Mouse (Mus musculus) embryo, embryonic 11 days (tissue): Measurements from ENCODE around the gene 4930415O20Rik.
A peak's percentile ranks its signal among the peaks of the same experiment; 100 is the strongest.

ENCODE experiments used
- DNase-seq: peaks from one replicate; pipeline ENCODE4 v3.0.0-alpha.2; 2015

The 4930415O20Rik gene

DNA sequence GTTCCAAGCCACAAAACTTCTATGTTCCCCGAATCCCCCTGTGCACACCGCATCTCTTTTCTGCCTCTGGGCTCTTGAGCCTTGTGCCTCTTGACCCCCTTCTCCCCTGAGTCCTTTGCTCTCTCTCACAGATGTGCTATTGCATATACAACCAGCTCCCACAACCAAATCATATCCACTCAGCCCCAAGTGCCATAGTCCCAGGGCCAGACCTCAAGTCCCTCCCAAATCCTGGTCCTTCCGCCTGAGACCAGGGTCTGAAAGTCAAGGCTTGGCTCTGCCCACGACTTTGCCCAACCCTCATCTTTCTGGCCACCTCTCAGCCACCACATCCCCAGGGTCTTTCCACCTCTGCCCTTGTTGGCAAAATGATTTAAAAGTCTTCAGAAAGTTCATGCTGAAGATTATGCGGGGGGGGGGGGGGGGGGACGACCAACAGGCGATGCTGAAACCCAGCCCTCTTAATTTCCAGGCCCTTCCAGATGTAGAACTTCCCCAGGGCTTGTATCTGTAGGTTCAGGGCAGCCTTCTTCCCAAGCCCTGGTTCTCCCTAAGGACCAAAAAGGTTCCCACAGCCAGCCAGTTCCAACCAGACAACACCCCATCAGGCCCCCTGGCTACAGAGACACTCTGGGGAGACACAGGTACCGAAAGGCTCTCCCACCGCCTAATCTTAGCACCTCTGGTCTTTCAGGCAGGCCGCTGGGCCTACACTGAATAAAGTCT, 37.4 kb downstream of the 4930415O20Rik start:
- no peak for DNase-seq

DNA sequence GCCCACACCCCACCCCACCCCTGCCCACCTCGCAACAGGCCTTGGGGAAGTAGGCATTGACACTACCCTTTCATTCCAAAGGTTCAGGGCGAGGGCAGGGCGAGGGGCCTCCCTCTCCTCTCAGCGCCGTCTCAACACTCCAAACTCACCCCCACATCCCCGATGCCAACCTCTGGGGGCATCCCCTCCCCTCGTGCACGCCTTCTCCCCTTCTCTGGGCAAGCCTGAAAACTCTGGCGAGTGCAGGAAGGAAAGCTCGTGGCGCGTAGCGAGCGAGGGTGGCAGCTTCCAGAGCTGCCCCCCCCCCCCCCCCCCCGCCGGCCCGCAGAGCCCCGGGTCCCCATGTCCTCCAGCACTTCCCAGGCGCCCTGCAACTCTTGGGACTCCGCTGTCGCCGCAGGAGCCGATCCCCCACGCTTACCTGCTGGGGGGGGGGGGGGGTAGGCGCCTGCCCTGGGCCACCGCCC, 38.0 kb downstream of the 4930415O20Rik start:
- peak; percentile 61 for DNase-seq

DNA sequence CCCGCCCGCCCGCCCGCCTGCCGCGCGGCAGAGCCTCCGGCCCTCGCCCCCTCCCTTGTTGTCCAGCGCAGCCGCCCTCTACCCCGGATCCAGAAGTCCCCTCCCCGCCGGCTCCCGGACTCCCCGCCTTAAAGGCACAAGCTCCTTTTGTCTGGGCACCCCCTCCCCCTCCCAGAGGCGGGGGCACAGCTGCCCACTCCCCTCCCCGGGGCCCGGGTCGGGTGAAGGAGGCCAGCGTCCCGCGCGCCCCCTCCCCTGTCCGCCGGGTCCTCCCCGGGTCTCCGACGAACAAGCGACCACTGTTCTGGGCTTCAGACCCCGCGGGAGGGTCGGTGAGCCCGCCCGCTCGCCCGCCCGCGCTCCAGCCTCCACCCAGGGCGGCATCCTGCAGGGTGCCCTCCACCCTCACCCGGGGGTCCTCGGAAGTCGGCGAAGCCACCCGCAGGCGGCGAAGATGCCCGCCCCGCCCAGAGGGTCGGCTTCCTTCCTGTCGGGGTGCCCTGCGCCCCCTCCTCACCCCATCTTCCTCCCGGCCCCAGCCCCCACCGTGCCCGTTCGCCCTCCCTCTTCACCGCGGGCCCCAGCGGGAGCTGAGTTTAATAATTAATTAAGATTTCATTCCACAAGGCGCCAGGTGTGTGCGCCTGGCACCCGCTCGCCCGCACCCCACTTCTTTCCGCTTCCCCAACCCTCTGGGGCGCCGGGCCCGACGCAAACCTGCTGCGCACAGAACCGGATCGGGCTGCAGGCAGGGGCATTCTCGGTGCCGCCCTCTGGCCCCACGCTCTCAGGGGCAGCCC, 38.7 kb downstream of the 4930415O20Rik start, which contains the start of gene Adcy6:
TSS of gene Adcy6 (minus strand) at position 746 of the 800 bp plus-strand sequence.
- DNase-seq: peak; percentile 93

DNA sequence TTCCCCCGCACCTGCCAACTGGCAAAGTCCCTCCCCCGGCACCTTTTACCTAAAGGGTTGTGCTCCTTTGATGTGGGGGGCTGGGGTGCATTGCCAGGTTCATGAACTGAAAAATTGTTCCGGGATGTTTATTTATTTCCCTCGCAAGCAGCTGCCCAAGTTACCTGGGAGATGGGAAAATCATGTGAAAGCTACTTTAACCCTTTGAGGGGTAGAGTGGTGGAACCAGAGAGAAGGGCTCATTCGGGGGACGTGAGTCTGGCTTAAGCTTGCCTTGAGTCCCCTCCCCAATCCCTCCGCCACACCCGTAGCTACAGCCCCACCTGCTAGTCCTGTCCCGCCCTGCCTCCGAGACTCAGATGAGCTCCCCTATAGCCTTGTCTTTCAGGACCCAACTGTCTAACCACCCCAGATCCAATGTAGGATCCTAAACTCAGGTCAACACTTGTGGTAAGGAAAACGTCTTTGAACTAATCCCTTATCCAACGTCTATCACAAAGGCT, 39.4 kb downstream of the 4930415O20Rik start:
- DNase-seq: peak; percentile 54

DNA sequence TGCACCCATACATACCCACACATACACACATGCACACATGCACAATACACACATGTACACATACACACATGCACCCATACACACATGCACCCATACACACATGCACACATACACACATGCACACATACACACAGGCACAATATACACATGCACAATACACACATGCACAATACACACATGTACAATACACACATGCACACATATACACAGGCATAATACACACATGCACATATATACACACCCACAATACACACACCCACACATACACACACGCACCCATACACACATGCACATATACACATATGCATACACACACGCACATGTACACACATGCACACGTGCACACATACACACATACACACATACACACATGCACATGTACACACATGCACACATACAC, 41.4 kb downstream of the 4930415O20Rik start:
- no peak for DNase-seq

DNA sequence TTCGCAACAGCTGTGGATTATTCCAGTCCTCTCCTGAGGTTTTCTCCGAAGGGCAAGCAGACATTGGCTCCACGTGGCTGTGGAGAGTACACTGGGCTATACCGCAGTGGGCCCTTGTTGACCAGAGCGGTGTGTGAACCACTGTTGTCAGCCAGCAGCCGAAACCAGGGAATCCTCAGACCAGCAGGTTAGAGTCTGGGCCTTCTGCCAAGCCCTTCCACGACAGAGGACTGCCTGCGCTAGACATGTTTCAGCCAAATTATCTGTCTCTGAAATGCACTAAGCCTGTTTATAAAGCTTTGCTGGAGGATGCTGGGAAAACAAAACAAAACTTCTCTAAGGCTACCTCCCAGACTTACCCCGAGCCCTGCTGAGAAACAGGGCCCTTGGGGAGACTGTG, 43.7 kb downstream of the 4930415O20Rik start:
- DNase-seq: no peak

DNA sequence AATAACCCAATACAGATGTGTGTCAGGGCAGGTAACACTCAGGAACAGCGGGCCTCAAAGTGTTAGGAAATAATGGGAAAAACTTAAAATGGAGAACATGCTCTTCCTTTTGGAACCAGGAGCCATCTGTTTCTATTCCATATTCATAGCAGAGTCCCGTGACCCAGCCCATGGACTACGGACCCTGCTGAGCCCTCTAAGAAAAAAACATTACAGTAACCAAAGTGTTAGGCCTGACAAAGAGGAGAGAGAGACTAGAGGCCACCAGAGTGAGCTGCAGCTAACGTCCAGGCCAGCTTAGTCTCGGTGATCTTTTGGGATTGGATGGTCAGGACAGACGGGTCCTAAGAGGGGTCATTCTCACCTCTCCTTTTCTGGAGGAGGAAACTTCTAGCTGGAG, 44.2 kb downstream of the 4930415O20Rik start:
- no peak for DNase-seq

DNA sequence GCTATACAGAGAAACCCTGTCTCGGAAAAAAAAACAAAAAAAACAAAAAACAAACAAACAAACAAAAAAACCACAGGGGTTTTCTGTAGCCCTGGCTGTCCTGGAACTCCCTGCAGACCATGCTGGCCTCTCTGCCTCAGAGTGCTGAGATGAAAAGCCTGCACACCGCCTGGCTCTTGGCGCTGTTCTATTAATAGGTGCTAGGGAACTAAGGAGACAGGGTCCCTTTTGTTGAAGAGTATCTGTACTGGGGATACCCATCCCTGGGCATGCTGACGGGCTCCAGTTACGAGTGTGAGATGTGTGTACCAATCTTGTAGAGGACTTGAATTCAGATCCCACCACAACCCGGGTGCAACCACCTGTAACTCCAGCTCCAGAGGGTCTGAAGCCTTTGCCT, 44.9 kb downstream of the 4930415O20Rik start:
- no peak for DNase-seq

DNA sequence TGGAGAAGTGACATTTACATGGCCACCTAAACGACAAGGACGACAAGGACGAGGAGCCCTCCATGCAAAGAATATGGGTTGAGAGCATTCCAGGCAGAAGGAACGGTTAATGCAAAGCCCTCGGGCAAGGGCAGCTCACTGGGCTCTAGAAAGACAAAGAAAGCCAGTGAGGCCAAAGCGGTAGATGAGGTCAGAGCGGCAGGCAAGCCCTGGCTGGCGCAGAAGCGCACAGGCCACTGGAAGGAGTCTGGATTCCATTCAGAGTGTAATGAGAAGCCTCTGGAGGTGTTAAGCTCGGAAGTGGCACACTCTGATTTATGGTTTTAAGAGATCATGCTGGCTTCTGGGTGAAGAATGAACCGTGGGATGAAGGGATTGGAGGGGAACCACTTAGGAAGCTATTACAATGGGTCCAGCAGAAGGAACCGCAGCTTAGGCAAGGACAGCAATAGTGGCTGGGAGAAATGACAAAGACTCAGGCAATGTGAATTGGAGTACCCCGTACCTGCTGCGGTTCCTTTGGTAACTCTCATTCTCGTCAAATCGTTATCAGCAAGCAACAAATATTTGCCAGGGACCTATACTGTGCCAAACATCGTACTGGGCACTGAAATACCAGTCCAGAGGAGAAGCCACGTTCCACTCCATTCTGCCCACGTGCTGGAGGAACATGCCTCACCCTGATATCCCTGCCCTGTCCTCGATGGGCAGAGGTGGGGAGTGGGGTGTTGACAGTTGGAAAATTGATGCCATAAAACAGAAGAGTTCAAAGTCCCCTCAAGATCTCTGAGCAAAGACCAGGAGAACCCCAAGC, 45.8 kb downstream of the 4930415O20Rik start:
- peak; percentile 46 for DNase-seq

DNA sequence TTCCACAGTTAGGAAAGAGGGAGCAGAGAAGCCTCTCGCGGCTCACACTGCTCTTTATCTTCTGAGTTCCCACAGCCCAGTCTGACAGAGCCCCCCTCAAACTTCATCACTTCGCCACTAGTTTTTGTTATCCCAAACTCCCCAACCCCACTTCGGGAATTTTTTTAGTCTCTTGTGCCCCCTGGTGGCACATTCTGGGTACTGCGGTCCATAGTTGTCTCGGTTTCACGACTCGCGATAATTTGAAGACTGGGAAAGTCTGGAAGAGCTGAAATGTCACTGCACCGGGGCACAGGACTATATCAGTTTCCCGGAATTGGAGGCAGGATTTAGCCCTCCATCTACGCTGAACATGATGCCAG, 46.4 kb downstream of the 4930415O20Rik start:
- peak; percentile 85 for DNase-seq

DNA sequence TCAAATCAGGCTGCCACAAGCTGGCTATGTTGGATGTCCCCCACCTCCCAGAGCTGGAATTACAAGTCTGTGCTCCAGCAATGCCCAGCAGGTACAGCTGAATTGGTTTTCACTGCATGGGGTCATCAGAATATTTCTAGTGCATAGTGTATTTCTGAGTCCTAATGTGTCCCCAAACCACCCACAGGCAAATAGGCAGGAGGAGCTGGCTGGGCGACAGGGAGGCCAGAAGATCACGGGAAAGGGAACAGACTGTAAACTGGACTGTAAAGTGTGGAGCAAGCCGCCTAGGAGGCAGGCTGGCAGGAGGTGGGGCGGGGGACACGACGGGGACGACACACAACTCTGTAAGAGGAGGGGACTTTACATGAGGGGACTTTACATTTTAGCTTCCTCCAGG, 51.4 kb downstream of the 4930415O20Rik start:
- no peak for DNase-seq

DNA sequence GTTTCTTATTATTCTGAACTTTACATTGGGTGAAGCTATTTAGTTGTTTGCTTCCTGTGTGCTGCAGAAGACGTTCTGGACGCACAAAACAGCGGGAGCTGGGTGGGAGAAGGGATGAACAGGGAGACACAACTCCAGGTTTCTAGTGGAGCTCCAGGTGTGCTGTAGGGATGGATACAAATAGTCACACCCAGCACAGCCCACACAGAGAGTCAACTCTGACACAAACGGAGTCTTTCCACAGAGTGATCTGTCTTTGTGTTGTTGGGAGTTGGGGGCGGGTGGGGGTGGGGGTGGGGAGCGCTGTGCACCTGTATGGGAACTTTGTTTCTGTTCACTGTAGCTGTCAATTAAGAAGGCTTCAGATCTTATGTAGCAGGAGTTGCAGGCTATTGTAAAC, 51.9 kb downstream of the 4930415O20Rik start:
- DNase-seq: no peak

DNA sequence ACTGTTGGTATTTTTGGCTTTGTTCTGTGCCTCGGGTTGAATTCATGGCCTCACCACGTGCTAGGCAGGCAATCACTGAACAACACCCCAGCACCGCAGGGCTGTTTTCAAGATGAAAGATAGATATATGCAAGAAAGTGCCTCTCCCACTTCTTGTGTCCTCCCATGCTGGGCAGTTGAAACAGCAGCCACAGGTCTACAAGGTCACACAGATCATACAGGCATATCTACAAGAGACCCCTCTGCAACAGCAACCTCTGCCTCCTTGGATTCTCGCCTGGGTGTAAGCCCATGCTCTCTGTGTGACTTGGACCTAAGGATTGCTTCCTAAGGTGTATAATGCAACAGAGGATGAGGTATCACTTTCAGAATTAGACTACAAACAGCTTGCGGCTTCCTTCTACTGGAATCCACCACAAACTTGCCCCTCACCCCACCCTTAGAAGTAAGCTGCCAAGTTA, 52.6 kb downstream of the 4930415O20Rik start:
- no peak for DNase-seq

DNA sequence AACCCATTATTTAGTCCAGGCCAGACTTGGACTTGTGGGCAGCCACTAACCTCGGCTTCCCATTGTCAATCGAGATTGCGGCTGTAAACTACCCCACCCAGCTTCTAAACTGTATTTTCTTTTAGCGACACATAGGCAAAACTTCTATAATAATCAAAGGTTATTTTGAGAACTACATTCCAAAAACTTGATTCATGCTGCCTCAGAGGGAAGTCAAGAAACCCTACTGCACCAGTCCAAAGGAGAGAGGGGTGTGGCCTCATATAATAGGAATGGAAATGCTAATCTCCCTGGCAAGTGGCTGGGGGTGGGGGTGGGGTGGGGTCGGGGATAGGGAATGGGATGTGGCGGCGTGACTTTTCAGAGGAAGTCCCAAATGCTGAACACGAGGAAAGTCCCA, 55.3 kb downstream of the 4930415O20Rik start:
- no peak for DNase-seq

DNA sequence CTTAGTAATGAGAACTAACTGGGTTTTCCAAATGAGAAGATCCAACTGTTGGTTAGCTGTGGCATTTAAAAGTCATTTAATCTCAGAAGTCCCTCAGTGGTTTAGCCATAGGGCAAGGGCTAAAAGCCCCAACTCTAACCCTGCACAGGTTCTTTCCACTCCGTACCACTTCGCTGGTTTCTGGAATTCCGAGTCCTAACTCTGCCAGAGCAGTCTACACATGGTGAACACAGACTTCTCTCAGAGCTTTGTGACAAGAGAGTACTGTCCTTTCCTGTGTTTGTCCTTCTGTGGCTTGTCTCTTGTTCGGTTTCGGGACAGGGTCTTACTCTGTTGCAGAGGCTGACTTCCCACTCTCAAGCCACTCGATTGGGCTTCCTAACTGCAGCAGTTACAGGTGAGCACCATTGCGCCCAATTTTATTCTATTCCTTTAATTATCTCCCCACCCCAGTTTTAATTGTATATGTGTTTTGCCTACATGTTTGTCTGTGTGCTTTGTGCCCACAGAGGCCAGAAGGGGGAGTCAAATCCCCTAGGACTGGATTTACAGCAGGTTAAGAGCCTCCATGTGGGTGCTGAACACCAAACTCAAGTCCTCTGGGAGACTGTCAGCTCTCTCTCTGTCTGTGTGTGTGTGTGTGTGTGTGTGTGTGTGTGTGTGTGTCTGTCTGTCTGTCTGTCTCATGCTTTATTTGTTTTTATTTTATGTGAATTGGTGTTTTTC, 55.8 kb downstream of the 4930415O20Rik start:
- no peak for DNase-seq

DNA sequence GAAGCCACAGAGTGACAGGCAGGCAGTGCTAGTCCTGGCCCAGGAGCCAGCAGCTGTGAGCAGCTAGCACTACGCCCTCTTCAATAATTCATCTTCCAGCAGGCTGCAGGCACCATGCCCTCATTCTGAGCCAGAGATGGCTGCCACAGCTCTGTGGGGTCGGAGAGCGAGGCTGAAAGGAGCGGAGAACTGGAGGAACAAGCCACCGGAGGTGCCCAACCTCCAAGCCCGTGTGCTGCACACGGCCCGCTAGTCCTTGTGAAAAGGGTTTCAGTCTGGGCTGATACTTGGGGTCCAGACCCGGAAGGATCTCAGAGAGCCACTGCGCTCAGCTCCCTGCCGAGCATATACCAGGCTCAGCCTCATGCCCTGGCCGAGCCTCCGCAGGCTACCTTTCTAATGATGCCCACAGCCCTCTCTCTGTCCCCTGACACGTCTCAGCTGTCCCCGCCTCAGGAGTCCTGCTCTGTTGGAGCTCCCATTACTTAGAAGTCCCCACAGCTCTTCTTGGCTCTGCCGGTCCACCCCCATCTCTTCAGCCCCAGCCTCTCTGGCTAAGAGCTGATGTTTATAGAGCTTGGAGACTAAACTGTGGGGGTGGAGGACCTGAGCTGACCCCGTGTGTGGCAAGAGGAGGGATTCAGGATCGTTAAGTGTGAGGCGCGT, 57.9 kb downstream of the 4930415O20Rik start:
- DNase-seq: peak; percentile 77

DNA sequence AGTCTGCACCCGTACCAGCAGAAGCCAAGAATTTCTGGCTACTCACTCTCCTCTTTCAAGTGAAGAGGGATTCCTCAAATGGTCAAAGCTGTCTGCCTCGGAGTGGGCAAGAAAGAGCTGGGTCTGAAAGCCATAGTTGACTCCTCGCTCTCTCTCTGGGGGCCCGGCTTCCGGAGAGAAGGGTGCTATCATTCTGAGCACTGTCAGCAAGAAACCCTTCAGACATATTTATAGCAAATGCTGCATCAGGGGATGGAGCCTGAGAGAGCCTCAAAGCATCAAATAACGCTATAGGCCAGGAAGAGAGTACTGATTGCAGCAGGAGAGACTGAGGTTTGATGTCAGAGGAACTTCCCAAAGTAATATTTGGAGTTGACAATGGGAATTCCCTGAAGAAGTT, 58.7 kb downstream of the 4930415O20Rik start:
- no peak for DNase-seq

DNA sequence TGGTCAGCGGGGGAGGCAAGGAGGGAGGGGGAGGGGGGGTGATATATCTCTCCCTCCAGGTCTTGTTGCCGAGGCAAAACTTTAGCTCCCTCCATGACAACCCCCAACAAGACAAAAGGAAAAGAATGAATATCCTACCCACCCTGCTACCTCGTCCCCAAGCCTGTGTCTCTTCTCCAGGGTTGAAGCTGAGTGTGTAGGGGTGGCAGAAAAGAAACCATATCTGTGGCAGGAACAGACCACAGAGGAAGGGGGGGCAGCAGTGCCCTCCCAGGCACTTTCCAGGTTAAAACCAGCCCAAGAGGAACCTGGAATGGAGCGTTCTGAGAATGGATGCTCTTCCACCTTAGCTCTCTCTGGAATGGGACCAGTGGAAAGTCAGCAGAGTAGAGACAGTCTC, 59.7 kb downstream of the 4930415O20Rik start, which contains the start of gene Cacnb3:
TSS of gene Cacnb3 (plus strand) at position 301 of the 400 bp plus-strand sequence.
- DNase-seq: no peak

DNA sequence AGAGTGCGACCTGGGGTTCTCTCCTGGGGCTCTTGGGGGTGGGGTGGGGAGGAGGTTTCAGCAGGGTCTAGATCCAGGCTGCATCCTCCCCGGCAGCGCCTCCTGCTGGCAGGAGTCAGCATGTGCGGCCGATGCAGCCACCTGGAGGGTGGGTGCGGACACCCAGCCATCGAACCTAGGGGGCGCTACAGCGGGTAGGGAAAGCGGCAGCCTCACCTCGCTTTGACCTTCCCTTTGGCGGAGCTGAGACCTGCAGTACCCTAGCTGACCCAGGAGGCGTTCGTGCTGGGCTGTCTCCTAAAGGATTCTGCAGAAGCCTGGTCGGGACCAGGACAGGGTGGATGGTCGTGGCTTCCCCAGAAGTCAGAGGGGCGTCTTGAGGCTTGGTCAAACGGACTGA, 60.7 kb downstream of the 4930415O20Rik start:
- DNase-seq: peak; percentile 91

DNA sequence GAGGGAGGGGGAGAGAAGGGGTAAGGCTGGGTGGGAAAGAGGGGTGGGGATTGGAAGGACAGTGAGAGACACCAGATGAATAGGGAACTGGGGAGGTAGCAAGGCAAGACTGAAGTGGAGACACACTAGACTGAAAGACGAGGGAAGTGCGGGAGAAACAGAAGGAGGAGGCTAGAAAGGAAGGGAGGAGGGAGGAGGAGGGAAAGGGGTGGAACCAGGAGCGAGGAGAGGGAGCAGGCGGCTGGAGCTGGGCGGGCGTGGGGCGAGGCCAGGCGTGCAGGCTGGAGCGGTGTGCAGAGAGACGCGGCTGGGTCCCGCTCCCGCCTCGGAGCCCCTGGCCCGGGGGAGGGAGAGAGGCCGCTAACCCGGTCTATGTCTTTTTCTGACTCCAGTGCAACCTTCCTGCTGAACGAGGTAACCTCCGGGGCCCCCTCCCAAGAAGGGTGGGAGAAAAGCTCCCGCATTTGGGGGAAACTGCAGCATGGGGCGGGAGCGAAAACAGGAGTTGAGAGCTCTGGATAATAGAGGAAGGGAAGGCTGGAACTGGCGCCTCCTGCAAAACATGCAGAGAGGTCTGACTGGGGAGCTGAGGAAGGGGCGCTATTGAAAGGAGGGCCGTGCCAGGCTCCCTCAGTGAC, 61.4 kb downstream of the 4930415O20Rik start:
- peak; percentile 82 for DNase-seq

DNA sequence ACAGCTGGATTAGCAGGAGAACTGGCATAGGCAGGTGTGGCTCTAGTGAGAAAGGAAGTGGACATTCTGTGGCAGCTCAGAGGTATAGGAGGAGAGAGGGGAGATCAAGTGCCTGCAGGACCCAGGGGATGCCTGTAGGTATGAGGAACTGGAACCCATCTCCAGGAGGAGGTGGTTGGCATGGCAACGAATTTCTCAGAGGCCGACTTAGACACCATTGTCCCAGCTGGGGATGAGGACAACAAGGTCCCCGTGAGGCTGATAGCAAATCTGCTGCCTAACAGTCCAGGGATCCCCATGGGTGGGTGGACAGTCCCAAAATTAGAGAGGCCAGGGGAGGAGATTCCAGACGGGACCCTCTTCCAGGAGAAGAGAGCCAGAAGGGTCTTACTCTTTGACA, 62.1 kb downstream of the 4930415O20Rik start:
- peak; percentile 57 for DNase-seq
